16 mouse cellular contexts compared by ENCODE assay signal in the genomic region with DNA sequence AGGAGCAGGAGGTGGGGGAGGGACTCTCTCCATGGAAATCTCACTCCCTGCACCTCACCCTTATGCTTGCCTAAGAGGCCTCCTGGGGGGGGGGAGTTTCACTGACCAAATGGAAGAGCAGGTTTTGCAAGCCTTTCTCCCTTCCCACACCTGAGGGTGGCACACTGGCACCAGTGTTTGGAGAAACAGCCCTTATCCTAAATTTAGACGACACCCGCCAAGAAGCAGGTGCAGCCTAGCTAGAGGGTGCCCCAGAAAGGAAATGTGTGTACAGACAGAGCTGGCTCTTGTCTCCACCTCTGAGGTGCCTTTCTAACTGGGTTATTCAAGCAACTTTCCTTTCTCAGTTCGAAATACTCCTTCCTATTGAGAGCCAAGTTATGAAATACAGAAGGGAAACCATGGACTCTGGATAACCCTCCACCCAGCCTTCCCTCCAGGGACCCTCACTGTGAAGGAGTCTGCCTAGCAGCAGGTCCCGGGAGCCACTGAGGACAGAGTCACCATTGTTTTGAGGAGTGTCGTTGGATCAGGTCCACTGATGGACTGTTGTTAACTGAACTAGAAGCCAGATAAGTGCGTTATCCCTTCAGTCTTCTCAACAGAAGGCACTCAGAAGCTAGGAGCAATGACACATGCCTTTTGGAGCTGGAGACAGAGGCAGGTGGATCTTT. TPM values are rescaled to one million over a fixed set of nuclear protein-coding genes. Genes with fewer than 3 reads are reported as not detected.
DNase-seq lines count a peak whose midpoint lies in the region; ATAC-seq and TF ChIP-seq lines count a peak whose summit lies in the region.
"Had no signal": no experiment of that assay in that cellular context is flagged by ENCODE, and none has a peak within 500 bp of the region (broad histone marks: within the 10 kb centered on the region; RNA-seq: fewer than 3 reads in every experiment).

No protein-coding gene starts in this region.

- no peak; the same call in 1 of the 2 replicates for TF ChIP-seq POLR2A in cerebellum, adult 2 months (IDR thresholded peaks at IDR 0.05; ENCODE audit: borderline replicate concordance, insufficient read depth, low read length)

- H3K27me3 ChIP-seq in embryonic facial prominence, embryonic 15.5 days, result peaks cover 10% of the 10 kb centered on the region; the same call in 1 of the 2 replicates
- peaks cover 41% of the 10 kb centered on the region for H3K27me3 ChIP-seq in embryonic facial prominence, embryonic 10.5 days (replicated peaks; ENCODE audit: low read depth, poor library complexity, severe bottlenecking)
- no peaks in the 10 kb centered on the region for H3K27me3 ChIP-seq in cerebellum, adult 2 months (ENCODE audit: control insufficient read depth, insufficient read depth, low read length)
- peaks cover 13% of the 10 kb centered on the region for H3K27me3 ChIP-seq in lung, embryonic 15.5 days
- H3K27me3 ChIP-seq in midbrain, embryonic 13.5 days, result peaks cover 20% of the 10 kb centered on the region
- H3K27me3 ChIP-seq in midbrain, embryonic 10.5 days (ENCODE audit: low read depth, poor library complexity, severe bottlenecking), result peaks cover 34% of the 10 kb centered on the region

- 42% methylated on average over 6 of the region's 6 CpGs for WGBS in embryonic facial prominence, embryonic 15.5 days
- WGBS in embryonic facial prominence, embryonic 10.5 days, result 51% methylated on average over 6 of the region's 6 CpGs
- WGBS in cerebellum, adult 2 months, result 5% methylated on average over 6 of the region's 6 CpGs
- 38% methylated on average over 6 of the region's 6 CpGs for WGBS in lung, embryonic 15.5 days
- WGBS in midbrain, embryonic 13.5 days, result 64% methylated on average over 6 of the region's 6 CpGs
- WGBS in midbrain, embryonic 10.5 days, result 68% methylated on average over 6 of the region's 6 CpGs

- TF ChIP-seq CTCF in cerebellum, adult 2 months (IDR thresholded peaks at IDR 0.05; ENCODE audit: borderline replicate concordance, insufficient read depth, low read depth, low read length), result peak; percentile 78

- H3K4me1 ChIP-seq in embryonic facial prominence, embryonic 15.5 days, result peaks cover 16% of the 10 kb centered on the region
- H3K4me1 ChIP-seq in embryonic facial prominence, embryonic 10.5 days, result peaks cover 14% of the 10 kb centered on the region
- H3K4me1 ChIP-seq in cerebellum, adult 2 months (ENCODE audit: control insufficient read depth, insufficient read depth, low read length), result peaks cover 43% of the 10 kb centered on the region
- H3K4me1 ChIP-seq in lung, embryonic 15.5 days, result peaks cover 10% of the 10 kb centered on the region
- H3K4me1 ChIP-seq in midbrain, embryonic 13.5 days (replicated peaks), result peaks cover 4% of the 10 kb centered on the region
- peaks cover 7% of the 10 kb centered on the region for H3K4me1 ChIP-seq in midbrain, embryonic 10.5 days

- no peak overlapping the region for H3K9ac ChIP-seq in embryonic facial prominence, embryonic 15.5 days
- H3K9ac ChIP-seq in lung, embryonic 15.5 days, result no peak overlapping the region
- no peak overlapping the region for H3K9ac ChIP-seq in midbrain, embryonic 13.5 days (replicated peaks)

- DNase-seq in embryonic facial prominence, embryonic 10.5 days (ENCODE audit: low spot score), result no peak
- peak; percentile 87 to 97 for DNase-seq in cerebellum, adult 2 months
- peak; percentile 82 for DNase-seq in thymus, postnatal 0 days (ENCODE audit: low spot score)
- DNase-seq in left cerebral cortex, adult 8-10 months (ENCODE audit: low spot score in 2 of 2), result no peak
- no peak for DNase-seq in midbrain, embryonic 10.5 days (ENCODE audit: low spot score)
- DNase-seq: adrenal gland, adult 2 months; gastrocnemius, postnatal 10 days; heart, postnatal 36 days; right cerebral cortex, postnatal 4 days had no signal

- H3K4me2 ChIP-seq in embryonic facial prominence, embryonic 15.5 days (replicated peaks), result no peak overlapping the region
- no peak overlapping the region for H3K4me2 ChIP-seq in lung, embryonic 15.5 days
- no peak overlapping the region for H3K4me2 ChIP-seq in midbrain, embryonic 13.5 days (replicated peaks)

- H3K27ac ChIP-seq in embryonic facial prominence, embryonic 15.5 days (replicated peaks), result peak overlapping the region; percentile 44; the same call in 1 of the 2 replicates
- no peak overlapping the region for H3K27ac ChIP-seq in embryonic facial prominence, embryonic 10.5 days (replicated peaks)
- peak overlapping the region; percentile 97 for H3K27ac ChIP-seq in cerebellum, adult 2 months (ENCODE audit: insufficient read depth, low read length)
- H3K27ac ChIP-seq in lung, embryonic 15.5 days, result peak overlapping the region; percentile 71
- no peak overlapping the region for H3K27ac ChIP-seq in midbrain, embryonic 13.5 days
- H3K27ac ChIP-seq in midbrain, embryonic 10.5 days (replicated peaks), result no peak overlapping the region

- no peaks in the 10 kb centered on the region for H3K36me3 ChIP-seq in embryonic facial prominence, embryonic 15.5 days
- H3K36me3 ChIP-seq in embryonic facial prominence, embryonic 10.5 days (replicated peaks), result no peaks in the 10 kb centered on the region
- H3K36me3 ChIP-seq in lung, embryonic 15.5 days, result no peaks in the 10 kb centered on the region
- H3K36me3 ChIP-seq in midbrain, embryonic 13.5 days, result no peaks in the 10 kb centered on the region
- H3K36me3 ChIP-seq in midbrain, embryonic 10.5 days, result no peaks in the 10 kb centered on the region
- H3K36me3 ChIP-seq: G1E had no signal

- no peak overlapping the region for H3K4me3 ChIP-seq in embryonic facial prominence, embryonic 15.5 days (replicated peaks)
- H3K4me3 ChIP-seq in embryonic facial prominence, embryonic 10.5 days, result no peak overlapping the region
- peak overlapping the region; percentile 16 for H3K4me3 ChIP-seq in cerebellum, adult 2 months (replicated peaks; ENCODE audit: insufficient read depth, low read depth, low read length)
- H3K4me3 ChIP-seq in lung, embryonic 15.5 days, result no peak overlapping the region
- H3K4me3 ChIP-seq in midbrain, embryonic 13.5 days (replicated peaks), result no peak overlapping the region
- no peak overlapping the region for H3K4me3 ChIP-seq in midbrain, embryonic 10.5 days
- H3K4me3 ChIP-seq: erythroblast, embryonic 14.5 days had no signal

- ATAC-seq in embryonic facial prominence, embryonic 15.5 days (ENCODE audit: insufficient number of reproducible peaks, low FRiP score, low TSS enrichment, low read depth), result no peak
- ATAC-seq in lung, embryonic 15.5 days (ENCODE audit: borderline replicate concordance, extremely low read depth, low FRiP score, low TSS enrichment), result peak; percentile 57
- no peak for ATAC-seq in midbrain, embryonic 13.5 days

- H3K9me3 ChIP-seq in embryonic facial prominence, embryonic 15.5 days (replicated peaks), result no peaks in the 10 kb centered on the region
- H3K9me3 ChIP-seq in embryonic facial prominence, embryonic 10.5 days, result no peaks in the 10 kb centered on the region
- no peaks in the 10 kb centered on the region for H3K9me3 ChIP-seq in lung, embryonic 15.5 days
- H3K9me3 ChIP-seq in midbrain, embryonic 13.5 days, result no peaks in the 10 kb centered on the region
- no peaks in the 10 kb centered on the region for H3K9me3 ChIP-seq in midbrain, embryonic 10.5 days (replicated peaks)
- H3K9me3 ChIP-seq: G1E had no signal

RNA-seq across cellular contexts. Expression of a gene that starts 4.7 kb away (rescaled TPM):
- 1.1 and 1.4 TPM in 2 replicates for polyA plus RNA-seq in embryonic facial prominence, embryonic 15.5 days (2015; fragmentation: Nextera tagmentation; extraction: Ambion mirVana)
- 0.52 and 0.93 TPM in 2 replicates for polyA plus RNA-seq in embryonic facial prominence, embryonic 10.5 days (2016; fragmentation: Nextera tagmentation; extraction: Ambion mirVana)
- 0.25 and 0.43 TPM in 2 replicates for polyA plus RNA-seq in cerebellum, adult 2 months (2012; rRNA removed)
- 0.67 and 0.93 TPM in 2 replicates for polyA plus RNA-seq in lung, embryonic 15.5 days (2015; fragmentation: Nextera tagmentation; extraction: Ambion mirVana)
- polyA plus RNA-seq in thymus, postnatal 0 days (2015; fragmentation: Nextera tagmentation; extraction: Ambion mirVana), result 0.06 and 0.08 TPM in 2 replicates
- polyA plus RNA-seq in midbrain, embryonic 13.5 days (2015; fragmentation: Nextera tagmentation; extraction: Ambion mirVana), result 0.45 and 0.50 TPM in 2 replicates
- under 1 TPM in 1 of 4 experiments, not detected in 3; 0.15 TPM for total RNA-seq in left cerebral cortex, adult 8-10 months (2022)
- 1.3 TPM in 2 replicates for polyA plus RNA-seq in midbrain, embryonic 10.5 days (2016; fragmentation: Nextera tagmentation; extraction: Ambion mirVana)
- total RNA-seq: adrenal gland, adult 2 months; G1E; left cerebral cortex, postnatal 14 days had no signal
- polyA plus RNA-seq: G1E had no signal

RNA-seq across cellular contexts. Expression of a gene that starts 5.5 kb away (rescaled TPM):
- 98.5 and 131 TPM in 2 replicates for polyA plus RNA-seq in embryonic facial prominence, embryonic 15.5 days (2015; fragmentation: Nextera tagmentation; extraction: Ambion mirVana)
- polyA plus RNA-seq in embryonic facial prominence, embryonic 10.5 days (2016; fragmentation: Nextera tagmentation; extraction: Ambion mirVana), result 0.31 and 0.35 TPM in 2 replicates
- 0.11 and 0.15 TPM in 2 replicates for polyA plus RNA-seq in cerebellum, adult 2 months (2012; rRNA removed)
- 0.36 and 0.39 TPM in 2 replicates for polyA plus RNA-seq in lung, embryonic 15.5 days (2015; fragmentation: Nextera tagmentation; extraction: Ambion mirVana)
- polyA plus RNA-seq in thymus, postnatal 0 days (2015; fragmentation: Nextera tagmentation; extraction: Ambion mirVana), result 0.27 and 0.57 TPM in 2 replicates
- not detected in 2 replicates for polyA plus RNA-seq in midbrain, embryonic 13.5 days (2015; fragmentation: Nextera tagmentation; extraction: Ambion mirVana)
- total RNA-seq in left cerebral cortex, adult 8-10 months (2022), result not detected
- polyA plus RNA-seq in midbrain, embryonic 10.5 days (2016; fragmentation: Nextera tagmentation; extraction: Ambion mirVana), result 0.17 TPM in 2 replicates
- total RNA-seq: adrenal gland, adult 2 months; gastrocnemius, postnatal 10 days; left cerebral cortex, postnatal 14 days had no signal
- polyA plus RNA-seq: adrenal gland, adult 2 months; erythroblast, embryonic 14.5 days; G1E; intestine, embryonic 14.5 days had no signal

RNA-seq across cellular contexts. Expression of a gene that starts 6.0 kb away (rescaled TPM):
- polyA plus RNA-seq in embryonic facial prominence, embryonic 15.5 days (2015; fragmentation: Nextera tagmentation; extraction: Ambion mirVana), result 31.4 and 33.0 TPM in 2 replicates
- 0.83 and 1.00 TPM in 2 replicates for polyA plus RNA-seq in embryonic facial prominence, embryonic 10.5 days (2016; fragmentation: Nextera tagmentation; extraction: Ambion mirVana)
- 5.3 and 6.3 TPM in 2 replicates for polyA plus RNA-seq in cerebellum, adult 2 months (2012; rRNA removed)
- polyA plus RNA-seq in lung, embryonic 15.5 days (2015; fragmentation: Nextera tagmentation; extraction: Ambion mirVana), result 0.96 and 1.2 TPM in 2 replicates
- polyA plus RNA-seq in thymus, postnatal 0 days (2015; fragmentation: Nextera tagmentation; extraction: Ambion mirVana), result 0.89 and 1.0 TPM in 2 replicates
- 0.18 and 0.32 TPM in 2 replicates for polyA plus RNA-seq in midbrain, embryonic 13.5 days (2015; fragmentation: Nextera tagmentation; extraction: Ambion mirVana)
- 1 to 10 TPM; 3.7 to 4.9 (median 4.0) TPM for total RNA-seq in left cerebral cortex, adult 8-10 months (2022)
- 0.32 and 0.59 TPM in 2 replicates for polyA plus RNA-seq in midbrain, embryonic 10.5 days (2016; fragmentation: Nextera tagmentation; extraction: Ambion mirVana)
- total RNA-seq: adrenal gland, adult 2 months; G1E; gastrocnemius, postnatal 10 days; heart, postnatal 36 days had no signal
- polyA plus RNA-seq: erythroblast, embryonic 14.5 days had no signal

RNA-seq across cellular contexts. Expression of a gene that starts 7.2 kb away (rescaled TPM):
- 1.5 and 2.3 TPM in 2 replicates for polyA plus RNA-seq in embryonic facial prominence, embryonic 15.5 days (2015; fragmentation: Nextera tagmentation; extraction: Ambion mirVana)
- 1.3 TPM in 1 of 2 replicates, not detected in the other for polyA plus RNA-seq in embryonic facial prominence, embryonic 10.5 days (2016; fragmentation: Nextera tagmentation; extraction: Ambion mirVana)
- 8.5 and 10.4 TPM in 2 replicates for polyA plus RNA-seq in cerebellum, adult 2 months (2012; rRNA removed)
- polyA plus RNA-seq in lung, embryonic 15.5 days (2015; fragmentation: Nextera tagmentation; extraction: Ambion mirVana), result 5.2 and 6.7 TPM in 2 replicates
- 0.55 and 0.60 TPM in 2 replicates for polyA plus RNA-seq in thymus, postnatal 0 days (2015; fragmentation: Nextera tagmentation; extraction: Ambion mirVana)
- polyA plus RNA-seq in midbrain, embryonic 13.5 days (2015; fragmentation: Nextera tagmentation; extraction: Ambion mirVana), result 1.0 and 1.9 TPM in 2 replicates
- 1 to 10 TPM in 3 of 4 experiments, under 1 TPM in 1; 0.70 to 1.8 (median 1.3) TPM for total RNA-seq in left cerebral cortex, adult 8-10 months (2022)
- polyA plus RNA-seq in midbrain, embryonic 10.5 days (2016; fragmentation: Nextera tagmentation; extraction: Ambion mirVana), result 2.0 and 3.5 TPM in 2 replicates
- total RNA-seq: G1E had no signal
- polyA plus RNA-seq: erythroblast, embryonic 14.5 days had no signal

RNA-seq across cellular contexts. Expression of a gene that starts 11.9 kb away (rescaled TPM):
- 319 and 347 TPM in 2 replicates for polyA plus RNA-seq in embryonic facial prominence, embryonic 15.5 days (2015; fragmentation: Nextera tagmentation; extraction: Ambion mirVana)
- 482 and 503 TPM in 2 replicates for polyA plus RNA-seq in embryonic facial prominence, embryonic 10.5 days (2016; fragmentation: Nextera tagmentation; extraction: Ambion mirVana)
- 59.5 and 63.3 TPM in 2 replicates for polyA plus RNA-seq in cerebellum, adult 2 months (2012; rRNA removed)
- polyA plus RNA-seq in lung, embryonic 15.5 days (2015; fragmentation: Nextera tagmentation; extraction: Ambion mirVana), result 330 and 333 TPM in 2 replicates
- polyA plus RNA-seq in thymus, postnatal 0 days (2015; fragmentation: Nextera tagmentation; extraction: Ambion mirVana), result 51.6 and 57.5 TPM in 2 replicates
- 501 and 531 TPM in 2 replicates for polyA plus RNA-seq in midbrain, embryonic 13.5 days (2015; fragmentation: Nextera tagmentation; extraction: Ambion mirVana)
- total RNA-seq in left cerebral cortex, adult 8-10 months (2022), result 10 to 100 TPM; 13.1 to 20.2 (median 14.8) TPM
- polyA plus RNA-seq in midbrain, embryonic 10.5 days (2016; fragmentation: Nextera tagmentation; extraction: Ambion mirVana), result 527 and 597 TPM in 2 replicates

Comparison
In these comparisons a context has a peak if more than half of its experiments do, and no peak if none do; other contexts are left out.
1. H3K27ac ChIP-seq: peak in embryonic facial prominence, embryonic 15.5 days (single experiment), cerebellum, adult 2 months (single experiment) and lung, embryonic 15.5 days (single experiment); none in embryonic facial prominence, embryonic 10.5 days (single experiment), midbrain, embryonic 13.5 days (single experiment) and midbrain, embryonic 10.5 days (single experiment).
2. RNA of a gene that starts 5.5 kb away (polyA plus RNA-seq): 98.5 to 131 TPM in embryonic facial prominence, embryonic 15.5 days; 0.27 to 0.57 TPM in thymus, postnatal 0 days, 0.36 to 0.39 TPM in lung, embryonic 15.5 days, 0.31 to 0.35 TPM in embryonic facial prominence, embryonic 10.5 days, 0.17 TPM in midbrain, embryonic 10.5 days, 0.11 to 0.15 TPM in cerebellum, adult 2 months and not detected in midbrain, embryonic 13.5 days; every median in the first group is over 10 times any median in the second.
3. DNase-seq: peak in cerebellum, adult 2 months (2 of 2) and thymus, postnatal 0 days (single experiment); none in embryonic facial prominence, embryonic 10.5 days (single experiment), left cerebral cortex, adult 8-10 months (0 of 2) and midbrain, embryonic 10.5 days (single experiment).